Mouse (Mus musculus) retina, postnatal 7 days (tissue): ENCODE data around the gene Lrrk1.

Source experiments
- DNase-seq: peaks from one replicate; pipeline ENCODE4 v3.0.0-alpha.2; 2012; ENCODE audit warnings: low read depth, low spot score

The Lrrk1 gene

DNA sequence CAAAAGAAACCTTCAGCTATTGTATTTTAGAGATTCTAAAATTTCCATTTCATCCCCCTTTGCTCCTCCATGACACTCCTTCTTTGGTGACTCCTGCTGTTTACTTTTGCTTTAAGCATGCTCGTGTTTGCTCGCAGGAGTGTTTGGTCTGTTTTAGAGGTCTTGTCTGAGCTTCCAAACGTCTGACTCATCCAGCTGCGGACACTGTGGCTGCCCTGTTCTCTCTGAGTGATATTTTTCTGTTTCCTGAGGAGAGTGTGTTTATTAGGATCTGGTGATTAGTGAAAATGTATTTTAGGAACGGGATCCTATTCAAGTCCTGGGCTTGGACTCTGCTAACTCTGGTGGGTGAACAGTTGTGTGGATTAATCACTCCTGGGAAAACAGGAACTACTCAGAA is 48.5 kb downstream of the Lrrk1 start:
- DNase-seq, result no peak

- no peak for DNase-seq
These were observed 51.2 kb downstream of the Lrrk1 start for GRCm38 (mm10) chr7:66336955-66337354.

GRCm38 (mm10) chr7:66333906-66334500 is 54.1 kb downstream of the Lrrk1 start:
- no peak for DNase-seq

GRCm38 (mm10) chr7:66332340-66332739 is 55.8 kb downstream of the Lrrk1 start:
- DNase-seq, result no peak

DNA sequence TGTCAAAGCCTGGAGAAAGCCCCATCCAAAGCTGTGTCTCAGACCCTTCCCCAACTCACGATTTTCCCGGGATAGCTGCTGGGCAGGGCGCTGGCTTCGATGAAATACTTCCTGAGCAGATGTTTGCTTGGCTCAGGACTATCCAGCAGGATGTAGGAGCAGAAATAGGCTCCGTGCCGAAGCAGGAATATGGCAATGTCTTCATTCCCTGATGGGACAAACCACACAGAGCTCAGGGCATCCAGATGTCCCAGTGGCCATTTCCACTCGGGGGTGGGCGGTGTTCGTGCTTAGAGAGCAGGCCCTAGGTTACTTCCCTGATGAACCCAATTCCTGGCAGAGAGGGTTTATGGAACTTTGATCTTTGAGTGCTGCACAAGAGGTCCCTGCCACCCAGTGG is 57.5 kb downstream of the Lrrk1 start:
- DNase-seq, result no peak

DNA sequence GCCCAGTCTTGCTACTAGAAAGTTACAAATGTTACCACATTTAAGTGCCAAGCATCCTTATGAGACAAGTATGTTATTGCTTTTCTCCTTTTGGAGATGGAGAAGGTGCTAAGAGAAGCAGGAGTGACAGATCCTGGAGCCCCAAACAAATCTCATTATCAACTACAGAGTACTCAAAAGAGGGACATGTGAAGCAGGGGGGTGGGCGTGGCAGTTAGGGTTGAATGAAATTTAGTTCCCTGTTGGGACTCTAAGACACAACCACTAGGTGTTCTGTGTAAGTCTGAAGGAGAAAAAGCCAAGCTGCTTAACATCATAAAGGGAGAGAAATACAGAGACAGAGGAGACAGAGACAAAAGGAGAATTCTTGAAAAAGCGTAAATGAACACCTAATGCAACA is 60.6 kb downstream of the Lrrk1 start:
- DNase-seq, result no peak

DNA sequence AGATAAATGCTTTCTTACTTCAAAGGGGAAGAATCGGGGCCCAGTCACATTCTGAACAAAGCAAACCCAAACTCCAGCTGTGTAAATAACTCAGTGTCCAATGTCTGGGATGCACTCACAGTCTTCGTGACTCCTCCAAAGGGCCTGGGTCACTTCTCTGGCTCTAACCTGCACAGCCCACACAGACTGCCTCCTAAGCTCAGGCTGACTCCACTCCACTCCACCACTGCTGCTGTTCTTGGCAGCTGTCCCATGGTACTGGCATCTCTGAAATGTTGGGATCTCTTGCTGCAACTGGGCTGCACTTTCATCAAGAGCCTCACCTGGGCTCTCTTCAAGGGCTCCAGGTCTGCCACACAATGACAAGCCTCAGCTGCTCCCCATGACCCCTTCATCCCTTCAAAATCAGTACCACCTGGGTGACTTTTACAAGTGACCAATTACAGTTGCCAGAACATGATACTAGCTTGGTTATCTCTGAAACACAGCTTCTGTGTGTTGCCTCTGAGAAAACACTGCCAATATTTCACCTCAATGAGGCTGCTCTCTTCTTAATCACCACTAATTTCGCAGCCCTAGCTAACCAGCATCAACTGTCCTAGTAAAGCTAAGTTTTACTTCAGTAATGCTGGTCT is 62.6 kb downstream of the Lrrk1 start:
- DNase-seq, result no peak

- no peak for DNase-seq
These were observed 64.7 kb downstream of the Lrrk1 start for GRCm38 (mm10) chr7:66323252-66324015.

- no peak for DNase-seq
These were observed 67.2 kb downstream of the Lrrk1 start for GRCm38 (mm10) chr7:66320996-66321395.

DNA sequence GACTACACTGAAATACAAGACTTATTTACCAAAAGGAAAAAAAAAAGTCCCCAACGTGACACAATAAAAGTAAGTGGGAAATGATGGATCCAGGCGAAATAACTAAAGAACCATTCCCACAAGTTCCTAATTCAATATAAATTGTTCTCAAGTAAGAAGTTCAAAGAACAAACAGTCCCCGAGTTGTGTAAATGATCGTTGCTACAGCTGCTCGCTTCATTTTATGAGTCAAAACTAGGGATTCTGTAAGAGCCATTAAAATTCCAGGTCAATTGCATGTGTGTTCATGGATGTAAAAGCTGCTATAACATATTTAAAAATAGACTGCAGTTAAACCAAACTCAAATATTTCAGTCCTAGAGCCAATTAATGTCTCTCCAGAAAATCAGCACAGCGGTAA is 70.0 kb downstream of the Lrrk1 start:
- DNase-seq, result no peak

DNA sequence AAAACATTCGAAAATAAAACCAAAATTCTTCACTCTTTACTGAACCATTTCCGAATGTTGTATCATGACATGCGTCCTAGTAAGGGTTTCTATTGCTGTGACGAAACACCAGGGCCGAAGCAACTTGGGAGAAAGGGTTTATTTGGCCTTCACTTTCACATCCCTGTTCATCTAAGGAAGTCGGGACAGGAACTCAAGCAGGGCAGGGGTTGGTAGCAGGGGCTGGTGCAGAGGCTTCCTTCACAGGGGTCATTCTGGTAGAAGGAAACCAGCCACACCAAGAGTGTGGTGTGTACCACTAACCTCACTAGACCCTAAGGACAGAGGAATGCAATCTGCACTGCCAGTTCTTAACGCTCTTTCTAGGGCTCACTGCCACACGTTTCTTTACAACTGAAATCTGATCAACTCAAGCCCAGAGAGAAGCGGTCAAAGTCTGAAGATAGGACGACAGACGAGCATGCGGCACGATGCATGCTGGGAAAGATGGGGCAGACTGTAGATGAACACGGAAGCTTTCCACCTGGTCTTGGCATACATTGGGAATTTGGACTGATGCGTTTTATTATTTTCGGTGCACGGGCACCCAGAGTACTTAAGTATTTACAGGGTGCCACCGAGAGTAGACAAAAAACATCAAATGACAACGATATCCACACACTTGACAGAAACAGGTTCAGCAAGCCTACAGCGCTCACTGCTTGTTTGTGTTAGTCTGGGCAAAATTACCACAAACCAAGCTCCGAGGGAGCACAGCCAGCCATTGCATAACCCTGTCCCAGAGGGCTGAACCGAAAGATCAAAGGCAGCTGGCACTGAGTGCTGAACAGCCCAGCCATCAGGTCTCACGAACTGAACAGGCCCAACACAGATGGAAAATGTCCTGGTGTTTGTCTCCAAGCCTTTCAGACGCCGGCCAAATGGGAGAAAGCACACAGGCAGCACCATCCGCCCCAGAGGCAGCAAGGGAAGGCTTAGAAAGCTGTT is 77.2 kb downstream of the Lrrk1 start:
- DNase-seq, result no peak

DNA sequence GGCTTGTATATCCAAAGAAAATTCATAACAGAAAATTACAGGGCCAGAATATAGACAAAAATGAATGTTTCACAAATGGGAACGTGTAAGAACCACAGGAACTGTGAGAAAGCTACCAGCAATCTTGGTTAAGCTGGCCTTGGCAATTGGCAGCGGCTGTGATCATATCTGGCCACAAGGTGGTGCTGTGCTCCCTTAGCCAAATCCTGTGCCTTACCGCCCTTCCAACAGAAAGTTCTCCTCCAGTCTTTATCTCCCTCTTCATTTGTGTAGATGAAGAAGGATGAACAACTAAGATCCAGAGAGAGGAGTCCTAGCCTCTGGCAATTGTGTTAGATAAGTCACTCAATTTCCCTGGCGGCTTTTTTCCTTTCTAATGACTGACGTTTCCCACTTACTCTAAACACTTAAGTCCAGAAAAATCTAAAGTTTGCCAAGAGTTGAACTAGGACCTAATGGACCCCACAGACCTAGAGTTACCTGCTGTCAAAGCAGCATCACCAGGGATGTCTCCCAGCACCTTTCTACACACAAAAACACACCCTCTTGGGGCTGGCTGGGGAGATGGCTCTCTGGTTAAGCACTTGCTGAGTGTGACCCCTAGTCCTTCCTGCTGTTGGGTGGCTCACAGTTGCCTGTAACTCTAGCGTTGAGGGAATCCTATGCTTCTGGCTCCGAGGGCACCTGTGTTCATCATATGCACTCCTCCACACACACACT is 78.0 kb downstream of the Lrrk1 start:
- DNase-seq, result peak; percentile 67

GRCm38 (mm10) chr7:66309240-66309949 is 78.8 kb downstream of the Lrrk1 start:
- no peak for DNase-seq

GRCm38 (mm10) chr7:66308581-66309239 is 79.4 kb downstream of the Lrrk1 start:
- DNase-seq, result no peak

DNA sequence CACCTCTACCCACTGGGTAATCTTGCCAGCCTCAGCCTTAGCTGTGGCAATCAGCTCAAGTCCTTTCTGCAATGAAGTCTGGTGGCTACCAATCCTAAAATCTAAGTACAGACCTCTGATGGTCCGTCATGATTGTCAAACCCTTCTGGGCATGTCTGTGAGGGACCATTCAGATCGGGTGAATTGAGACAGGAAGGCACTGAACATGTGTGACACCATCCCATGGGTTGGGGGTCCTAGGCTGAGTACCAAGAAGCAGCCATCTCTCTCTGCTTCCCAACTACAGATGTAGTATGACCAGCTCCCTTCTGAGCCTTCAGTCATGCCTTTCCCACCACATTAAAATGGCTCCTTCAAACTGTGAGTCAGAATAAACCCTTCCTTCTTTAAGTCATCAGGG is 80.4 kb downstream of the Lrrk1 start:
- DNase-seq, result no peak

DNA sequence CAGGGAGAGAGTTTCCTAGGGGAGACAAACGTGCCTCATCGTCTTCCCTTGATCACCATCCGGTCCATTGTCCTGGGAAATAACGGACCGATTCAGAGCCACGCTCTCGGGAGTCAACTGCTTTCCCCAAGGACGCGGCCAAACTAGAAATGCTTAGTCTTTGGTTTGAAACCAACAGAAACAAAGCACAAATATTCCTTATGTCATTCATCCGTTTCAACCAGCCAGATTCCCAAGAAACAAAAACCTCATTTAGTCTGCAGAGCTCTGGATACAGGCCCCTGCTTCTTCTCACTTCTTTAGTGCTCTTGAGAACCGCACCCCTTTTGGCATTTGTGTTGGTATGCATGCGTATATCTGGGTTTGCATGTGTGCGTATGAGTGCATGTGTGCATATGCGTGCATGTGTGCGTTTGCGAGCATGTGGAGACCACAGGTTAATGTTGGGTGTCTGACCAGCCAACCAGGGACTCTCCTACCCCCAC is 82.4 kb downstream of the Lrrk1 start:
- DNase-seq, result no peak

- DNase-seq, result no peak
These were observed 83.0 kb downstream of the Lrrk1 start for GRCm38 (mm10) chr7:66304993-66305713.

GRCm38 (mm10) chr7:66303922-66304660 is 84.1 kb downstream of the Lrrk1 start:
- DNase-seq, result no peak
